Mouse (Mus musculus) neural tube, embryonic 14.5 days (tissue): Measurements from ENCODE around the gene Klc4. TPM values are rescaled to one million over a fixed set of nuclear protein-coding genes. Genes with fewer than 3 reads are reported as not detected.
A peak's percentile ranks its signal among the peaks of the same experiment; 100 is the strongest.

ENCODE experiments used
- ATAC-seq: fragments of 200-750 bp; cut with Nextera tagmentation; 2 replicates; pipeline ENCODE4 v1.8.0; 2017; ENCODE audit warnings: low read depth, mild to moderate bottlenecking, moderate TSS enrichment, moderate library complexity
- H3K27ac ChIP-seq: fragments of 300-500 bp; sonication (generic); 2 replicates; pipeline ENCODE4 v1.5.1; 2014; ENCODE audit warnings: low read depth, mild to moderate bottlenecking, control low read depth, low read length, moderate library complexity, mixed read lengths
- H3K27me3 ChIP-seq: fragments of 300-500 bp; sonication (generic); 2 replicates; pipeline ENCODE4 v1.6.1; 2014; ENCODE audit warnings: low read length; ENCODE audit not compliant: control insufficient read depth, insufficient read depth
- H3K36me3 ChIP-seq: fragments of 300-500 bp; sonication (generic); 2 replicates; pipeline ENCODE4 v1.6.1; 2014; ENCODE audit warnings: low read length, mixed read lengths; ENCODE audit not compliant: control insufficient read depth, insufficient read depth
- H3K4me1 ChIP-seq: fragments of 300-500 bp; sonication (generic); 2 replicates; pipeline ENCODE4 v1.6.1; 2014; ENCODE audit warnings: low read length; ENCODE audit not compliant: control insufficient read depth, insufficient read depth
- H3K4me2 ChIP-seq: fragments of 300-500 bp; sonication (generic); 2 replicates; pipeline ENCODE4 v1.6.1; 2014; ENCODE audit warnings: mild to moderate bottlenecking, low read depth, low read length, control low read depth
- H3K4me3 ChIP-seq: fragments of 300-500 bp; sonication (generic); 2 replicates; pipeline ENCODE4 v1.5.1; 2014; ENCODE audit warnings: low read depth, low read length, control low read depth, mixed read lengths
- H3K9ac ChIP-seq: fragments of 300-500 bp; sonication (generic); replicated peaks from 2 replicates; pipeline ENCODE4 v1.6.1; 2014; ENCODE audit warnings: low read depth, mild to moderate bottlenecking, control low read depth, low read length, mixed read lengths
- H3K9me3 ChIP-seq: fragments of 300-500 bp; sonication (generic); 2 replicates; pipeline ENCODE4 v1.6.1; 2016; ENCODE audit warnings: low read length; ENCODE audit not compliant: control insufficient read depth
- WGBS: fragments of 180-500 bp; shearing (Covaris S2); extraction: QIAGEN DNeasy Blood & Tissue Kit; methylation state at CpG from one replicate; pipeline ENCODE4 v1.1.7; 2014; 5-methylcytosine and 5-hydroxymethylcytosine counted together
- polyA plus RNA-seq: library from polyadenylated mRNA; unstranded; fragments of >200 nt; fragmentation: Nextera tagmentation; extraction: Ambion mirVana; gene quantifications from 2 replicates; pipeline ENCODE4 v1.2.1, GENCODE M21; 2014

Gene Klc4
- 27.7 and 32.1 TPM in 2 replicates for polyA plus RNA-seq

DNA sequence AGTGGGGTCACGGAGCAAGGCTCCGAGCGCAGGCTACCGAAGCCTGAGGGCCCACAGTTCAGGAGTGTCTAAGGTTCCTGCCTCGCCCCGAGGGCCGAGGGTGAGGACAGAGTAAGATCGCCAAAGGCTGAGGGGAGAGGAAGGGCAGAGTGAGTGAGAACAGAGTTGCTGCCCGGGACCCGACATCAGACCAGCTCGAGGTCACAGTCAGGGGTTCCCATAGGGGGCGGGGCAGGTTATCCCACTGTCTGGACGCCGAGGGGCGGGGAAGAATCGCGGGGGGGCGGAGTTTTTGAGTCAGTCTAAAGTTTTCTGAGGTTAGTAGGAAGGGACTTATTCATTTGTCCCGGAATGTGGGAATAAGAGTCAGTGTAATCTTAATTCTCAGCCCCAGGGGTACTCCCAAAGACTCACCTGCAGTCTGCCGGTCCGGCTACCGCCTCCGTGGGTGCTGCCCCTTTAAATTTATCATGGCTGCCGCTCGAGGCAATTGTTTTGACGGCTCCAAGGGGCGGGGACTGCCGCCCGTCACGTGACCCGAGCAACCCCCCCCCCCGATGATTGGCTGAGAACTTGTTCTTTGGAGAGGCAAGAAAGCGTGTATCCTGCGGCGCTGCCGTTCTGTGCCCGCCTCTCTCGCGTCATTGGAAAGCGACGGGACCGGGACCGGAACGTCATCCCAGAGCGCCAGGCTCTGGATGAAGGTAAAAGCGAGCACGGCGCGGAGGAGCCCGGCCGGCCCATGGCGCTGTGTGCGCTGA lies at the start of gene Klc4, which contains the start of gene Mrpl2:
Gene Klc4 (minus strand): TSS at position 462 of the 761 bp plus-strand sequence.
Gene Mrpl2 (plus strand): TSS at position 669 of the 761 bp plus-strand sequence.
- Histone ChIP-seq H3K9ac (peak within 1 kb of the TSS; percentile 83), H3K4me3 (peak within 1 kb of the TSS; percentile 83), H3K36me3 (peaks cover 10% of the 10 kb centered on the region), H3K27ac (peak within 1 kb of the TSS; percentile 87), H3K27me3 (no peaks in the 10 kb centered on the region), H3K4me2 (peak within 1 kb of the TSS; percentile 93), H3K4me1 (peaks cover 22% of the 10 kb centered on the region), H3K9me3 (no peaks in the 10 kb centered on the region)
- peak; percentile 61 for ATAC-seq
- WGBS, result under 1% methylated on average over 51 of the region's 53 CpGs

GRCm38 (mm10) chr17:46694517-46695063 lies 48.8 kb upstream of the Klc4 start:
- WGBS, result 81% methylated on average over 1 of the region's 1 CpGs
- Histone ChIP-seq H3K9me3 (no peaks in the 10 kb centered on the region), H3K36me3 (no peaks in the 10 kb centered on the region), H3K9ac (no peak overlapping the region), H3K4me3 (no peak overlapping the region), H3K4me1 (no peaks in the 10 kb centered on the region), H3K27ac (no peak overlapping the region), H3K27me3 (no peaks in the 10 kb centered on the region), H3K4me2 (no peak overlapping the region)
- ATAC-seq, result no peak

- 95% methylated on average over 2 of the region's 2 CpGs for WGBS
- no peak overlapping the region for H3K27ac ChIP-seq
- ATAC-seq, result no peak
- no peaks in the 10 kb centered on the region for H3K9me3 ChIP-seq
- H3K27me3 ChIP-seq, result no peaks in the 10 kb centered on the region
- H3K4me2 ChIP-seq, result no peak overlapping the region
- H3K9ac ChIP-seq, result no peak overlapping the region
- H3K4me1 ChIP-seq, result no peaks in the 10 kb centered on the region
- no peak overlapping the region for H3K4me3 ChIP-seq
- peaks cover 5% of the 10 kb centered on the region; the same call in 1 of the 2 replicates for H3K36me3 ChIP-seq
These were observed 45.6 kb upstream of the Klc4 start for GRCm38 (mm10) chr17:46691390-46691789.

DNA sequence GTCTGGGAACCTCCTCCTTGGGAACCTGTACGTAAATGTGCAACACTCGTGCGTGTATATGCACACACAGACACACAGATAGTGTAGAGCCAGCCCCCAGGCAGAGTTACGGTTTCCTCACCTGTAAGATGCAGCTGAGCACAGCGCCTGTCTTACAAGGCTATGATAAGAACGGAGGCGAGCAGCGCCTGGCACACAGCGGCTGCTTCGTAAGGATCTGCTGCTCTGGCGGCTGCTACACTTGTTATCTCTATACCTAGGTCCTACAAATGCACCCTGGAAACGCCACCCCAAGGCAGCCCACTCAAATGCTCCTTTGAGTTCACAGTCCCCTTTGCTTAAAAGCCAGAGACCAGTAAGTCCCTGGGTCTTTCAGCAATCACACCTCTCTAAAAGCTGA lies 44.8 kb upstream of the Klc4 start:
- WGBS, result 94% methylated on average over 12 of the region's 12 CpGs
- peaks cover 12% of the 10 kb centered on the region; the same call in 1 of the 2 replicates for H3K36me3 ChIP-seq
- no peaks in the 10 kb centered on the region for H3K27me3 ChIP-seq
- H3K4me3 ChIP-seq, result no peak overlapping the region
- H3K4me1 ChIP-seq, result no peaks in the 10 kb centered on the region
- H3K9ac ChIP-seq, result no peak overlapping the region
- H3K9me3 ChIP-seq, result no peaks in the 10 kb centered on the region
- ATAC-seq, result no peak
- no peak overlapping the region for H3K4me2 ChIP-seq
- H3K27ac ChIP-seq, result no peak overlapping the region

GRCm38 (mm10) chr17:46685913-46686312 lies 40.1 kb upstream of the Klc4 start:
- H3K9ac ChIP-seq, result no peak overlapping the region
- no peaks in the 10 kb centered on the region for H3K27me3 ChIP-seq
- no peak overlapping the region for H3K27ac ChIP-seq
- H3K4me1 ChIP-seq, result peaks cover 7% of the 10 kb centered on the region
- ATAC-seq, result no peak
- H3K9me3 ChIP-seq, result no peaks in the 10 kb centered on the region
- WGBS, result 97% methylated on average over 6 of the region's 6 CpGs
- no peak overlapping the region for H3K4me3 ChIP-seq
- H3K36me3 ChIP-seq, result peaks cover 33% of the 10 kb centered on the region
- H3K4me2 ChIP-seq, result no peak overlapping the region

- H3K36me3 ChIP-seq, result peaks cover 37% of the 10 kb centered on the region
- no peak for ATAC-seq
- no peak overlapping the region for H3K4me2 ChIP-seq
- no peaks in the 10 kb centered on the region for H3K9me3 ChIP-seq
- H3K27me3 ChIP-seq, result no peaks in the 10 kb centered on the region
- H3K27ac ChIP-seq, result no peak overlapping the region
- 84% methylated on average over 16 of the region's 16 CpGs for WGBS
- H3K4me1 ChIP-seq, result peaks cover 20% of the 10 kb centered on the region
- H3K4me3 ChIP-seq, result no peak overlapping the region
- H3K9ac ChIP-seq, result no peak overlapping the region
These were observed 37.0 kb upstream of the Klc4 start for GRCm38 (mm10) chr17:46682654-46683389.

GRCm38 (mm10) chr17:46681466-46682118 lies 35.8 kb upstream of the Klc4 start:
- Histone ChIP-seq H3K9me3 (no peaks in the 10 kb centered on the region), H3K27ac (no peak overlapping the region), H3K4me1 (peaks cover 20% of the 10 kb centered on the region), H3K9ac (peak overlapping the region; percentile 65), H3K4me2 (peak overlapping the region; percentile 87), H3K4me3 (peak overlapping the region; percentile 79), H3K27me3 (no peaks in the 10 kb centered on the region), H3K36me3 (peaks cover 46% of the 10 kb centered on the region)
- 26% methylated on average over 12 of the region's 12 CpGs for WGBS
- ATAC-seq, result peak; percentile 1; the same call in 1 of the 2 replicates

DNA sequence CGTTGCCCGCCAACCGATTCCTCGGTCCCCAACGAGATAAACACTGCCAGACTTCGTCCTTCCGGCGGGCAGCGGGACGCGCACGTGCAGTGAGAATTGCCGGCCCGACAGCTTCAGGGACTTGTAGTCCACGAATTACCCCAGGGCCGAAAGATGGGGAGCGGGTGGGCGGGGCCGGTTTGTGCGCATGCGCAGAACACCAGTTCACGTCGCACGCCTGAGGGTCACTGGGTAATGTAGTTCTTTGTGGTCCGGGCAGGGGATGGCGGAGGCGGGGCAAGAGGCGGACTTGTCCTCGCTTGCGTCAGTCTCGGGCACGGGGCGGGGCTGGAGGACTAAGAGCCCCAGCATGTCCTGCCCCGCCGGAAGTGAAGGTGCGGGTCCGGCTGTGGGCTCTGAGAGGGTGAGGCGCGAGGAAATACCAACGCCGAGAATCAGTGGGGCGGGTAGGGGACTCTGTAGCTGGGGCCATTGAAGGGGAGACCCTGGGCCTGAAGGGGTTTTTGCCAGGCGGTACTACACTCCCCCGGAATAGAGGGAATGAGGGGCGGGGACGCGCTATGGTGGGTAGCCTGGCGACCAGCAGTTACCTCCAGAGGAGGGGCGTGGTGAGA lies 35.0 kb upstream of the Klc4 start, which contains the start of gene Klhdc3:
Gene Klhdc3 (minus strand): TSS at position 155 of the 614 bp plus-strand sequence.
- no peaks in the 10 kb centered on the region for H3K9me3 ChIP-seq
- peak within 1 kb of the TSS; percentile 87 for H3K4me2 ChIP-seq
- peak within 1 kb of the TSS; percentile 65 for H3K9ac ChIP-seq
- H3K4me3 ChIP-seq, result peak within 1 kb of the TSS; percentile 79
- peak within 1 kb of the TSS; percentile 85 for H3K27ac ChIP-seq
- H3K27me3 ChIP-seq, result no peaks in the 10 kb centered on the region
- 0% methylated on average over 49 of the region's 49 CpGs for WGBS
- peaks cover 20% of the 10 kb centered on the region for H3K4me1 ChIP-seq
- H3K36me3 ChIP-seq, result peaks cover 46% of the 10 kb centered on the region
- peak; percentile 96 for ATAC-seq
